Mouse (Mus musculus) heart, embryonic 10.5 days (tissue): ENCODE measurements around the gene Plxnb2. TPM values are rescaled to one million over a fixed set of nuclear protein-coding genes. Genes with fewer than 3 reads are reported as not detected.

Source experiments
- DNase-seq: peaks from one replicate; pipeline ENCODE4 v3.0.0-alpha.2; 2017; ENCODE audit warnings: low spot score
- H3K27ac ChIP-seq: fragments of 300-500 bp; sonication (generic); 2 replicates; pipeline ENCODE4 v1.5.1; 2016; ENCODE audit warnings: mild to moderate bottlenecking
- H3K27me3 ChIP-seq: fragments of 300-500 bp; sonication (generic); 2 replicates; pipeline ENCODE4 v1.6.1; 2016; ENCODE audit warnings: mild to moderate bottlenecking; ENCODE audit not compliant: poor library complexity, insufficient read depth, severe bottlenecking
- H3K36me3 ChIP-seq: fragments of 300-500 bp; sonication (generic); 2 replicates; pipeline ENCODE4 v1.6.1; 2016; ENCODE audit warnings: mild to moderate bottlenecking, moderate library complexity
- H3K4me1 ChIP-seq: fragments of 300-500 bp; sonication (generic); 2 replicates; pipeline ENCODE4 v1.6.1; 2016; ENCODE audit warnings: mild to moderate bottlenecking
- H3K4me3 ChIP-seq: fragments of 300-500 bp; sonication (generic); 2 replicates; pipeline ENCODE4 v1.5.1; 2016; ENCODE audit warnings: mild to moderate bottlenecking, moderate library complexity
- H3K9me3 ChIP-seq: fragments of 300-500 bp; sonication (generic); 2 replicates; pipeline ENCODE4 v1.6.1; 2016; ENCODE audit warnings: mild to moderate bottlenecking, moderate library complexity
- WGBS: fragments of 180-500 bp; shearing (Covaris S2); methylation state at CpG from one replicate; pipeline ENCODE4 v1.1.7; 2016; 5-methylcytosine and 5-hydroxymethylcytosine counted together
- polyA plus RNA-seq: library from polyadenylated mRNA; unstranded; fragments of >200 nt; fragmentation: Nextera tagmentation; extraction: Ambion mirVana; gene quantifications from 2 replicates; pipeline ENCODE4 v1.2.1, GENCODE M21; 2016

Plxnb2 gene
- polyA plus RNA-seq, 1 experiment from 2014 or later: 117 TPM

DNA sequence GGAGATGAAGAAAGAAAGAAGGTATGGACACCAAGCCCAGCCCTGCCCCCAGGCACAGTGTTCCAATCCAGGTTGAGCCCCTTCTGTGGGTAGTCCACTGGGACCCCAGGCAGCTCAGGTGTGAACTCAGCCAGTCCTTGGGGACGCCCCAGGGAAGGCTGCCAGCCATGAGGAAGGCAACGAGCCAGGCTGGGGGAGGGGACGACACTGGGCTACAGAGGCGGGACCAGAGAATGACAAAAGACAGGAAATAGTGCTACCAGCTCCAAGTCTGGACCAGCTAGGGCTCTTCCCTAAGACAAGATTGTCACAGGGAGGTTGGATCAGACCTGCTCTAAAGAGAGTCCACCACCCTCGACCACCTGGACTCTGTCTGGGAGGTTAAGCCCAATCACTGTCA, 3.5 kb downstream of the Plxnb2 start:
- H3K4me3 ChIP-seq: peak overlapping the region; percentile 27; the same call in 1 of the 2 replicates
- WGBS: 18% methylated on average over 5 of the region's 5 CpGs

GRCm38 (mm10) chr15:89175411-89176155, 5.0 kb downstream of the Plxnb2 start:
- DNase-seq: no peak
- H3K4me3 ChIP-seq: no peak overlapping the region
- WGBS: 73% methylated on average over 13 of the region's 13 CpGs

More for the DNA sequence above, 3.5 kb downstream of the Plxnb2 start:
- Histone ChIP-seq H3K9me3 (no peaks in the 10 kb centered on the region), H3K27ac (peak overlapping the region; percentile 93), H3K27me3 (no peaks in the 10 kb centered on the region), H3K36me3 (no peaks in the 10 kb centered on the region), H3K4me1 (peaks cover 90% of the 10 kb centered on the region)
- DNase-seq: no peak

DNA sequence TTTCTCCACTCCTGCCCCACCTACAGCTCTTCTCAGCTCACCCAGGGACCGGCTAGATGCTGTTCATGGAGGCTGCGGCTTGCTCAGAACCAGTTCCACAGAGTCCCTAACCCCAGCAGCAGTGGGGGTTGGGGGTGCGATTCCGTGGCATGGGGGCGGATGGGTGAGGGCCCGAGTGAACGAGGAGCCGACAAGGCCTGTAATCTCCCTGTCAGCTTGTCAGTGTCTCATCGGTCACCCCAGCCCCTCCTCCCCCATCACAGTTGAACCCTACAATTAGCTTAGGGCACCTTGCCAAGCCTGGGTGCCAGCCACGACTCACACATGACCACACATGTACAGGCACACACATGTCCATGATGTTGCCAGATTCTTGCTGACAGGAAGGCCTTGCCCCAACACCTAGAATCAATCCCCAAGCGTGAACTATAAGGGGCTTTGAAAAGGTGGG, 5.7 kb downstream of the Plxnb2 start:
- no peak for DNase-seq
- WGBS: 44% methylated on average over 11 of the region's 11 CpGs
- Histone ChIP-seq H3K27ac (peak overlapping the region; percentile 12; the same call in 1 of the 2 replicates), H3K36me3 (0 out of 2 replicates have a peak, but pooled peaks cover 3% of the 10 kb centered on the region), H3K9me3 (no peaks in the 10 kb centered on the region), H3K27me3 (no peaks in the 10 kb centered on the region), H3K4me1 (peaks cover 96% of the 10 kb centered on the region), H3K4me3 (no peak overlapping the region; the same call in 1 of the 2 replicates)

More at GRCm38 (mm10) chr15:89175411-89176155, 5.0 kb downstream of the Plxnb2 start:
- Histone ChIP-seq H3K27me3 (no peaks in the 10 kb centered on the region), H3K9me3 (no peaks in the 10 kb centered on the region), H3K36me3 (no peaks in the 10 kb centered on the region), H3K27ac (0 out of 2 replicates have a peak overlapping the region, but pooled peaks have one; percentile 25), H3K4me1 (peaks cover 90% of the 10 kb centered on the region)

DNA sequence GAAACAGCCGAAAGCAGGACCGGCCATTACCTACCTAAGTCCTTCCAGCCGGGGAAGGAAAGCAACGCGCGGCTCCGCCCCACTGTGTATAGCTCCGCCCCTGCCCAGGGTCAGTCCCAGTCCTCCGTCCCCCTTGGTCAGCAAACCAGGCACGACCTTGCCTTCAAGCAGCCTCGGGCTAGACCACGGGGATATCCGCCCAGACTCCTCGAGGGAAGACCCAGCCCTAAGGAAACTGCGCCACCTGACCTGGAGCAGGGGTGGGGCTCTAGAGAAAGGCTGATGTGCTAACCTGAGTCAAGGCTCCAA, 6.7 kb downstream of the Plxnb2 start:
- peak overlapping the region; percentile 80 for H3K4me3 ChIP-seq
- peak overlapping the region; percentile 90 for H3K27ac ChIP-seq
- peaks cover 98% of the 10 kb centered on the region for H3K4me1 ChIP-seq
- no peaks in the 10 kb centered on the region for H3K27me3 ChIP-seq
- H3K36me3 ChIP-seq: peaks cover 5% of the 10 kb centered on the region; the same call in 1 of the 2 replicates
- WGBS: under 1% methylated on average over 15 of the region's 15 CpGs
- H3K9me3 ChIP-seq: no peaks in the 10 kb centered on the region
- peak; percentile 89 for DNase-seq

GRCm38 (mm10) chr15:89173024-89173905, 7.3 kb downstream of the Plxnb2 start:
- H3K27me3 ChIP-seq: no peaks in the 10 kb centered on the region
- H3K4me3 ChIP-seq: peak overlapping the region; percentile 80
- peak overlapping the region; percentile 90 for H3K27ac ChIP-seq
- no peaks in the 10 kb centered on the region for H3K9me3 ChIP-seq
- peaks cover 98% of the 10 kb centered on the region for H3K4me1 ChIP-seq
- peaks cover 10% of the 10 kb centered on the region for H3K36me3 ChIP-seq
- WGBS: under 1% methylated on average over 64 of the region's 65 CpGs
- DNase-seq: no peak

- Histone ChIP-seq H3K27me3 (no peaks in the 10 kb centered on the region), H3K36me3 (peaks cover 18% of the 10 kb centered on the region), H3K9me3 (no peaks in the 10 kb centered on the region), H3K4me3 (peak overlapping the region; percentile 80), H3K4me1 (peaks cover 95% of the 10 kb centered on the region), H3K27ac (peak overlapping the region; percentile 90)
- 49% methylated on average over 17 of the region's 17 CpGs for WGBS
- no peak for DNase-seq
Measured at GRCm38 (mm10) chr15:89172276-89172935, 8.2 kb downstream of the Plxnb2 start.

DNA sequence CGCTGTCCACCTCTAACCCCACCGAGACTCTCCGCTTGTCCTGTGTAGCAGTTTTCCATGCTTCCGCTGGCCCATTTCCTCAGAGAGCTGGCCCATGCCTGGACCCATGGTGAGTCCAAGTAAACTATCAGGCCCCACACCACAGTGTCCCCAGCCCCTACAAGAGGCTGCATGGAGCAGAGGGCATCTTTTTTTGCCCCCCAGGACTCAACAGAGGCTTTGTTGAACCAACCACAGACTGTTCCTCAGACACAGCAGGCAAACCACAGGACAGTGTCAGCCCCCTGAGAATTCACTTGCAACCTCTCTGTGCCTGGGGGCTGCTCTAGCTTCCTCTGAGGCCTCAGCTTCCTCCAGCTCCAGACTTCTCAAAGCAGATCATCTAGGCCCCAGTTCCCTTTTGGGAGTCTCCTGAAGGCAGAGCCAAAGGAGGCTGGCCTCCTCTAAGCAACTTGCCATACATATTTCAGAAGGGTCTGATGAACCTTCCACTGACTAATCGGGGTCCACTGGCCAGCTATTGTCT, 9.0 kb downstream of the Plxnb2 start:
- Histone ChIP-seq H3K36me3 (peaks cover 26% of the 10 kb centered on the region), H3K4me1 (peaks cover 87% of the 10 kb centered on the region), H3K27me3 (no peaks in the 10 kb centered on the region), H3K4me3 (no peak overlapping the region), H3K9me3 (no peaks in the 10 kb centered on the region), H3K27ac (peak overlapping the region; percentile 32; the same call in 1 of the 2 replicates)
- DNase-seq: no peak
- WGBS: 91% methylated on average over 5 of the region's 5 CpGs

DNA sequence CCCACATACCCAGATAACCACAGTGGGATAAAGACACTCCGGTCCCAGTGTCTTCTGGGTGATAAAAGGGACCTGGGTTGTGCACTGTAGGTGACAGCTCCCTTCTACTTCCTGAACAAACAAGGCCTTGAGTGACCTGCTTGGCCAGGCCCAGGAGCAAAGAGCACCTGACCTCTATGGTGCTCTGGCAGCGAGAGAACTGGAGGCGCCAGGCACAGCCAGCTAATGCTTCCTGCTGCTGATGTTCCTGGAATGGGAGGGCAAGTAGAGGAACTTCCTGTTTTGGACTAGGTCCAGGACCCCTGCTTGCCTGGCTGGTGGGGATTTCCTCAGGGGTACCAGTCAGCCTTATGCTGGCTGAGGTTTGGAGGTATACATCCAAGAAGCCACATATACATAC, 10.5 kb downstream of the Plxnb2 start:
- peak overlapping the region; percentile 88 for H3K27ac ChIP-seq
- no peak for DNase-seq
- WGBS: 38% methylated on average over 3 of the region's 3 CpGs
- peaks cover 72% of the 10 kb centered on the region for H3K4me1 ChIP-seq
- no peaks in the 10 kb centered on the region for H3K9me3 ChIP-seq
- H3K36me3 ChIP-seq: peaks cover 41% of the 10 kb centered on the region
- peak overlapping the region; percentile 46; the same call in 1 of the 2 replicates for H3K4me3 ChIP-seq
- no peaks in the 10 kb centered on the region for H3K27me3 ChIP-seq

DNA sequence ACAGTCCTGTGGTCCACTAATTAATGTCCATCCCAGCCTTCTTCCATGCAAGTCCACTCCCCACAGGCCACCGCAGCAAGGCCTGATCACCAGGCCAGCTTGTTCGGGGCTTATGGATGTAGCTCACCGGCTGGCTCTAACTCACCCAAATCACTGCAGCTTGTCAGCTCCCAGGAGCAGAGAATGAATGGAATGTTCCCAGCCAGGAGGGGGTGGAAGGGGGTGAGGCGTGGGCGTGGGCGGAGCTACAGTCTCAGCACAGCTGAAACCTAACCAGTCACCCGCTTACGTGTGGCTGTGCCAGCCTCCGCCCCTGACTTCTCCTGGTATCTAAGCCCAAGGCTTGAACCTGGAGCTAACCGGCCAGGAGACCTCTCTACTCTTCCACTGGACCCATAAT, 11.2 kb downstream of the Plxnb2 start:
- peak; percentile 94 for DNase-seq
- H3K4me3 ChIP-seq: peak overlapping the region; percentile 46
- WGBS: 2% methylated on average over 10 of the region's 10 CpGs
- H3K4me1 ChIP-seq: peaks cover 66% of the 10 kb centered on the region
- H3K9me3 ChIP-seq: no peaks in the 10 kb centered on the region
- H3K36me3 ChIP-seq: peaks cover 48% of the 10 kb centered on the region
- no peaks in the 10 kb centered on the region for H3K27me3 ChIP-seq
- peak overlapping the region; percentile 88 for H3K27ac ChIP-seq

GRCm38 (mm10) chr15:89168922-89169321, 11.7 kb downstream of the Plxnb2 start:
- no peak for DNase-seq
- no peaks in the 10 kb centered on the region for H3K9me3 ChIP-seq
- H3K27me3 ChIP-seq: no peaks in the 10 kb centered on the region
- H3K4me1 ChIP-seq: peaks cover 61% of the 10 kb centered on the region
- H3K27ac ChIP-seq: peak overlapping the region; percentile 88
- H3K4me3 ChIP-seq: peak overlapping the region; percentile 46
- H3K36me3 ChIP-seq: peaks cover 53% of the 10 kb centered on the region
- WGBS: 41% methylated on average over 10 of the region's 10 CpGs

DNA sequence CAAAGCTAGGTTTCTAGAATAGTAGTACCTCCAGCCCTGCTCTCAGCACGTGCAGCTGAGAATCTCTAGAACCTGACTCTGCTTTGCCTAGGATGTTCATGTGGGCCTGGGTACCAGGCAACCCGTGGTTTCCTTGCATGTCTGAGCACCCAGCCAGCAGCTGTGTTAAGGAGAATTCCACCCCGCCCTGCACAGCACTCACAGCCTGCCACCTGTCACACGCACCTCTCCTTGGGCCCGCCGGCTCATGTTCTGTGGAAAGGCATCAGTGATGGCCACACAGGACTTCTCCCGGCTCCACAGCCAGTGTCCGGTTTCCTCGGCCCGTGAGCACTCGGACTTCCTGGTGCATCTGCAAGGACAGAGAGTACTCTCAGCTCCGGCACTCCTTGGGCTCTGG, 15.1 kb downstream of the Plxnb2 start:
- H3K4me3 ChIP-seq: no peak overlapping the region
- WGBS: 92% methylated on average over 12 of the region's 12 CpGs
- H3K9me3 ChIP-seq: no peaks in the 10 kb centered on the region
- H3K36me3 ChIP-seq: peaks cover 87% of the 10 kb centered on the region
- peaks cover 28% of the 10 kb centered on the region for H3K4me1 ChIP-seq
- DNase-seq: no peak
- H3K27ac ChIP-seq: no peak overlapping the region
- no peaks in the 10 kb centered on the region for H3K27me3 ChIP-seq

DNA sequence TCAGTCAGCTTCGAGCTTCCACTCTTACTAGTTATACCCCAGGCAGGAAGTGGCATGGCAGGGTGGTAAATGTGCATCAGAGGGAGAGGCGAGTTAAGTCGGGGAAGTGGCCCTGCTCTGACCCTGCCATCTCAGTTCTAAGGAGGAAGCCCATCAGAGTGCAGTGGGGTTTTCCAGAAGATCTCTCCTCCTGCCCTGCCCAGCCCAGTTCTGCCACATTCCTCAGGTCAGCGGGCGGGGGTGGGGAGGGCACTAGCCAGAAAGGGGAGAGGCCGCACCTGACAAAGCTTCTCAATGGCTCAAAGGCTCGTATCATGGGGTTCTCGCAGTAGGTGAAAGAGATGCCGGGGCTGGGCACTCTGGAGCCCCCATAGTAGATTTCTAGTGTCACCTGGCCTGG, 19.2 kb downstream of the Plxnb2 start:
- Histone ChIP-seq H3K9me3 (no peaks in the 10 kb centered on the region), H3K36me3 (peaks cover 100% of the 10 kb centered on the region)

More for the DNA sequence above, 19.2 kb downstream of the Plxnb2 start:
- Histone ChIP-seq H3K27me3 (no peaks in the 10 kb centered on the region), H3K4me3 (no peak overlapping the region), H3K27ac (no peak overlapping the region), H3K4me1 (0 out of 2 replicates have a peak, but pooled peaks cover 3% of the 10 kb centered on the region)
- DNase-seq: no peak
- WGBS: 82% methylated on average over 9 of the region's 9 CpGs
